Mouse (Mus musculus) neural tube, embryonic 11.5 days (tissue): ENCODE measurements around the gene Ptdss2. TPM values are rescaled to one million over a fixed set of nuclear protein-coding genes. Genes with fewer than 3 reads are reported as not detected.

Experiments
- ATAC-seq: fragments of 200-750 bp; cut with Nextera tagmentation; 2 replicates; pipeline ENCODE4 v1.8.0; 2017; ENCODE audit warnings: moderate number of reproducible peaks, mild to moderate bottlenecking, moderate TSS enrichment, moderate library complexity; ENCODE audit not compliant: insufficient read depth, low FRiP score, low TSS enrichment
- DNase-seq: peaks from one replicate; pipeline ENCODE4 v3.0.0-alpha.2; 2015; ENCODE audit warnings: low spot score
- H3K27ac ChIP-seq: fragments of 300-500 bp; sonication (generic); 2 replicates; pipeline ENCODE4 v1.5.1; 2014; ENCODE audit warnings: low read depth, mild to moderate bottlenecking, low read length
- H3K27me3 ChIP-seq: fragments of 300-500 bp; sonication (generic); 2 replicates; pipeline ENCODE4 v1.6.1; 2014; ENCODE audit warnings: mild to moderate bottlenecking, low read length, mixed read lengths; ENCODE audit not compliant: control insufficient read depth, insufficient read depth
- H3K36me3 ChIP-seq: fragments of 300-500 bp; sonication (generic); 2 replicates; pipeline ENCODE4 v1.6.1; 2014; ENCODE audit warnings: mild to moderate bottlenecking, low read length, moderate library complexity, mixed read lengths; ENCODE audit not compliant: control insufficient read depth, insufficient read depth
- H3K4me1 ChIP-seq: fragments of 300-500 bp; sonication (generic); 2 replicates; pipeline ENCODE4 v1.6.1; 2014; ENCODE audit warnings: low read length, mixed read lengths; ENCODE audit not compliant: control insufficient read depth, insufficient read depth
- H3K4me2 ChIP-seq: fragments of 300-500 bp; sonication (generic); 2 replicates; pipeline ENCODE4 v1.6.1; 2014; ENCODE audit warnings: low read depth, mild to moderate bottlenecking, moderate library complexity
- H3K4me3 ChIP-seq: fragments of 300-500 bp; sonication (generic); 2 replicates; pipeline ENCODE4 v1.5.1; 2014; ENCODE audit warnings: low read depth, low read length
- H3K9ac ChIP-seq: fragments of 300-500 bp; sonication (generic); 2 replicates; pipeline ENCODE4 v1.6.1; 2014; ENCODE audit warnings: mild to moderate bottlenecking, low read length
- H3K9me3 ChIP-seq: fragments of 300-500 bp; sonication (generic); 2 replicates; pipeline ENCODE4 v1.6.1; 2016; ENCODE audit warnings: low read length; ENCODE audit not compliant: control insufficient read depth
- WGBS: fragments of 180-500 bp; shearing (Covaris S2); extraction: QIAGEN DNeasy Blood & Tissue Kit; methylation state at CpG from one replicate; pipeline ENCODE4 v1.1.7; 2014; 5-methylcytosine and 5-hydroxymethylcytosine counted together
- polyA plus RNA-seq: library from polyadenylated mRNA; unstranded; fragments of >200 nt; fragmentation: Nextera tagmentation; extraction: Ambion mirVana; gene quantifications from 2 replicates; pipeline ENCODE4 v1.2.1, GENCODE M21; 2014

Gene Ptdss2
- polyA plus RNA-seq, 1 experiment from 2014 or later, result 69.0 TPM

GRCm38 (mm10) chr7:141192776-141193347, 70.7 kb downstream of the Ptdss2 start:
- ATAC-seq (no peak), DNase-seq (peak; percentile 19)
- 25% methylated on average over 12 of the region's 12 CpGs for WGBS
- H3K27me3 ChIP-seq, result no peaks in the 10 kb centered on the region
- H3K9ac ChIP-seq, result peak overlapping the region; percentile 94
- H3K4me3 ChIP-seq, result peak overlapping the region; percentile 94
- H3K36me3 ChIP-seq, result peaks cover 5% of the 10 kb centered on the region
- H3K27ac ChIP-seq, result peak overlapping the region; percentile 64; the same call in 1 of the 2 replicates
- H3K4me1 ChIP-seq, result peaks cover 12% of the 10 kb centered on the region
- H3K9me3 ChIP-seq, result no peaks in the 10 kb centered on the region
- H3K4me2 ChIP-seq, result peak overlapping the region; percentile 98

- no peak for DNase-seq
These were observed 71.2 kb downstream of the Ptdss2 start for GRCm38 (mm10) chr7:141193348-141193856.

DNA sequence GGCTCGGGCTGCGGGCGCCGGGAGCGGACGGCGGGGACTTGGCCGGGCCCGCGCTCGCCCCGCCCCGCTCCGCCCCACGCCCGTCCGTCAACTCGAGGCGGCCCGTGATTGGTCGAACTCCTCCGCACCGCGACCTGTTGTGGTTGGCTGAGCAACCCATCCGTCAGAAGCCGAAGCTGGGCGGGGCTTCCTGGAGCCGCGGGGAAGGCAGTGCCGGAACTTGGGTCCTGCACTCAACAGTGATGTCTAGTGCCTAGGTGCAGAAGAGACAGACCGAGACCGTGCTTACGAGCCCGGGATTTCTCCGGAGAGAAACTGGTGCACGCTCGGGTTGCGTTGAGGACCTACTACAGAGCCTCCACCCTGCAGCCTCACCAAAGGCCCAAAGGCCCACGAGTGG, 71.8 kb downstream of the Ptdss2 start, which contains the start of the genes Hras and Lrrc56:
Gene Hras, minus strand, starts transcription at position 58 of the 400 bp plus-strand sequence.
Gene Lrrc56, plus strand, starts transcription at position 210 of the 400 bp plus-strand sequence.
- ATAC-seq (peak; percentile 95), DNase-seq (peak; percentile 99)
- peak within 1 kb of the TSS; percentile 94 for H3K9ac ChIP-seq
- peak within 1 kb of the TSS; percentile 94 for H3K4me3 ChIP-seq
- H3K27me3 ChIP-seq, result no peaks in the 10 kb centered on the region
- H3K9me3 ChIP-seq, result no peaks in the 10 kb centered on the region
- H3K4me2 ChIP-seq, result peak within 1 kb of the TSS; percentile 98
- H3K36me3 ChIP-seq, result peaks cover 5% of the 10 kb centered on the region
- H3K4me1 ChIP-seq, result peaks cover 12% of the 10 kb centered on the region
- under 1% methylated on average over 38 of the region's 39 CpGs for WGBS
- peak within 1 kb of the TSS; percentile 64 for H3K27ac ChIP-seq

More at GRCm38 (mm10) chr7:141193348-141193856, 71.2 kb downstream of the Ptdss2 start:
- no peak for ATAC-seq
- peaks cover 12% of the 10 kb centered on the region for H3K4me1 ChIP-seq
- no peaks in the 10 kb centered on the region for H3K9me3 ChIP-seq
- H3K9ac ChIP-seq, result peak overlapping the region; percentile 94
- H3K27ac ChIP-seq, result peak overlapping the region; percentile 64
- WGBS, result under 1% methylated on average over 43 of the region's 43 CpGs
- no peaks in the 10 kb centered on the region for H3K27me3 ChIP-seq
- peak overlapping the region; percentile 94 for H3K4me3 ChIP-seq
- peaks cover 5% of the 10 kb centered on the region for H3K36me3 ChIP-seq
- peak overlapping the region; percentile 98 for H3K4me2 ChIP-seq

DNA sequence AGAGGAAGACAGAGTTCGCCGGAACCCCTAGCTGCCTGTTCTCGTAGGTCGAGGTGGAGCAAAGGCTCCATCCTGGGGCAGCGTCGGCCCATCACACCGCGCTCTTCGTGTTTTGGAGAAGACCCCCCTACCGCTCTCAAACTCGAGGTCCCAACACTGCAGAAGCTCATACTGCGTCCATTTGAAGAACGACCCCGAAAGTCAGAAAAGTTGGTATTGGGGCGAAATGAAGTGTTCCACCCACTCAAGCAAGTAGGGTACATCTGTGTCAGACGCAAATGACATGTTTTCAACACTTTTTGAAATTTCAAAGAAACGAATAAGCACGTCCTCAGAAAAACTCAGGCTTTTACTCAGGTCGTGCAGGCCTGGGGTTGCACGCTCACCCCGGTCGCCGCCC, 72.2 kb downstream of the Ptdss2 start:
- Histone ChIP-seq H3K27ac (peak overlapping the region; percentile 56; the same call in 1 of the 2 replicates), H3K9ac (peak overlapping the region; percentile 45), H3K27me3 (no peaks in the 10 kb centered on the region), H3K4me3 (peak overlapping the region; percentile 94), H3K9me3 (no peaks in the 10 kb centered on the region), H3K36me3 (peaks cover 5% of the 10 kb centered on the region), H3K4me1 (peaks cover 12% of the 10 kb centered on the region), H3K4me2 (peak overlapping the region; percentile 98)
- WGBS, result under 1% methylated on average over 23 of the region's 23 CpGs
- peak; percentile 19 for DNase-seq
- ATAC-seq, result no peak

GRCm38 (mm10) chr7:141194830-141195229, 72.6 kb downstream of the Ptdss2 start:
- Histone ChIP-seq H3K27me3 (no peaks in the 10 kb centered on the region), H3K27ac (0 out of 2 replicates have a peak overlapping the region, but pooled peaks have one; percentile 56), H3K4me2 (peak overlapping the region; percentile 98), H3K36me3 (peaks cover 5% of the 10 kb centered on the region; the same call in 1 of the 2 replicates), H3K4me1 (peaks cover 12% of the 10 kb centered on the region), H3K4me3 (peak overlapping the region; percentile 94), H3K9ac (peak overlapping the region; percentile 57), H3K9me3 (no peaks in the 10 kb centered on the region)
- DNase-seq (peak; percentile 95), ATAC-seq (peak; percentile 53; the same call in 1 of the 2 replicates)
- under 1% methylated on average over 28 of the region's 28 CpGs for WGBS

GRCm38 (mm10) chr7:141195754-141196153, 73.6 kb downstream of the Ptdss2 start:
- H3K27me3 ChIP-seq, result no peaks in the 10 kb centered on the region
- peaks cover 1% of the 10 kb centered on the region; the same call in 1 of the 2 replicates for H3K36me3 ChIP-seq
- 98% methylated on average over 2 of the region's 2 CpGs for WGBS
- no peak overlapping the region for H3K4me3 ChIP-seq
- H3K9me3 ChIP-seq, result no peaks in the 10 kb centered on the region
- peaks cover 12% of the 10 kb centered on the region for H3K4me1 ChIP-seq
- ATAC-seq (no peak), DNase-seq (no peak)
- H3K4me2 ChIP-seq, result no peak overlapping the region
- H3K9ac ChIP-seq, result peak overlapping the region; percentile 57; the same call in 1 of the 2 replicates
- H3K27ac ChIP-seq, result no peak overlapping the region

DNA sequence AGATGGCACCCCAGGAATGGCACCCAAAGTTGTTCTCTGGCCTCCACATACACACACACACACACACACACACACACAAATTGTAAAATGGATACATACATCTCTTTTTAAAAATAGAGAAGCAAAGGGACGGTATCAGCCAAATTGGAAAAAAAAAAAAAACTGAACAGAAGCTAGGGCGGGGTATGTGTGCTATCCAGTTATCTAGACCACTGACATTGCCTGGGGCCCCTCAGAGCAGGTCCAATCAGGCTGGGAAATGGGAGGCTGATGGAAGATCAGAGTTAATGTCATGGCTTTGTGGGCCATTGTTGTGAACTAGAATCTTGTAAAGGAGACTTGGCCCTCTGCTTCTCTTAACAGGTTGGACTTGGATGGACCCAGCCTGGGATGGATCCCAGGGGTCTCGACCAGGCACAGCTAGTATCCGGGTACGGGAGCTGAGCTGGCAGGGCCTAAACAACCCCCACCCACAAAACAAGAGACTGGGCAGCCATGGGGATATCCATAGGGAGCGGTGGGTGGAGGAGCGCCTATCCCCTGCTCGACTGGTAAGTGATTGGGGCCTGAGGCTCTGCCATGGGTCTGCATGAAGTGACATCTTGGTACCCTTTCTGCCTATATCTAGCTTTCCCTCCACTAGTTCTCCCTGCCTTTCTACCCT, 74.6 kb downstream of the Ptdss2 start:
- no peak for DNase-seq
- Histone ChIP-seq H3K36me3 (no peaks in the 10 kb centered on the region; the same call in 1 of the 2 replicates), H3K9me3 (no peaks in the 10 kb centered on the region), H3K27me3 (no peaks in the 10 kb centered on the region), H3K27ac (no peak overlapping the region), H3K9ac (no peak overlapping the region), H3K4me1 (peaks cover 12% of the 10 kb centered on the region), H3K4me3 (no peak overlapping the region), H3K4me2 (no peak overlapping the region)
- 87% methylated on average over 8 of the region's 8 CpGs for WGBS
- no peak for ATAC-seq

DNA sequence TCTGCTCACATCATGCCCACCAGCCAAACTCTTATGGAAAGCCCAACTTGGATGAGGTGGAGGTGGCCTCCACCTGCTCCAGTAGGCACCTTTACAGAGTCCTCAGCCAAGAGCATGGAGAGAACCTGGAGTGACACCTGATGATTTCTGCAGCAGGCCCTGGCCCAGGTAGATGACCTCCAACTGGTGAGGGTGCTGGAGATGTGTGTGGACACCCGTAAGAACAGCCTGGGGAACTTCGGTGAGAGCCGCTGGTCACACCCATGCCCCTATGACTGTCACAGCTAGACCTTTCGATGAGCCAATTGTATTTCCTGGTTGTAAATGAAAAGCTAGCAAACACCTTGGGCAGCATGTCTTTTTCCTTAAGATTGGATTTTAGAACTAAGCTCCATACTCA, 75.9 kb downstream of the Ptdss2 start:
- WGBS, result 98% methylated on average over 4 of the region's 4 CpGs
- DNase-seq (no peak), ATAC-seq (no peak)
- Histone ChIP-seq H3K27ac (no peak overlapping the region), H3K36me3 (no peaks in the 10 kb centered on the region), H3K4me3 (no peak overlapping the region), H3K27me3 (no peaks in the 10 kb centered on the region), H3K4me1 (peaks cover 5% of the 10 kb centered on the region), H3K9me3 (no peaks in the 10 kb centered on the region), H3K4me2 (no peak overlapping the region), H3K9ac (no peak overlapping the region)
